In genomic region chr1:156408004-156408403, GRCm38 (mm10) we compare ENCODE assay signal across 14 mouse cellular contexts. TPM values are rescaled to one million over a fixed set of nuclear protein-coding genes. Genes with fewer than 3 reads are reported as not detected.
A peak's percentile ranks its signal among the peaks of the same experiment; 100 is the strongest.
DNase-seq lines count a peak whose midpoint lies in the region; ATAC-seq and TF ChIP-seq lines count a peak whose summit lies in the region.
"Had no signal": no experiment of that assay in that cellular context is flagged by ENCODE, and none has a peak within 500 bp of the region (broad histone marks: within the 10 kb centered on the region; RNA-seq: fewer than 3 reads in every experiment).

No protein-coding gene starts in this region.

- peak overlapping the region in 1 of 2 experiments; percentile 28; a peak in 1 of 4 replicates for H3K4me3 ChIP-seq in MEL (ENCODE audit: control insufficient read depth in 1 of 2, insufficient read depth in 1 of 2, low read depth in 2 of 2, low read length in 2 of 2)
- H3K4me3 ChIP-seq in cerebellum, adult 2 months (replicated peaks; ENCODE audit: insufficient read depth, low read depth, low read length) = no peak overlapping the region
- H3K4me3 ChIP-seq in gastrocnemius, adult 2 months = no peak overlapping the region
- H3K4me3 ChIP-seq: limb, embryonic 13.5 days had no signal

- intact Hi-C loops in gastrocnemius, adult 2 months (cut with DNase I) = no loop called here

- DNase-seq in kidney, postnatal 10 days = peak; percentile 16
- DNase-seq in kidney, postnatal 14 days = no peak
- DNase-seq in MEL (ENCODE audit: low read depth, low spot score) = peak; percentile 61
- DNase-seq in thymus, postnatal 10 days (ENCODE audit: low spot score in 2 of 2) = peak; percentile 72 to 79
- no peak for DNase-seq in cerebellum, adult 2 months
- DNase-seq in layer of hippocampus, adult 18-20 months (ENCODE audit: low spot score in 2 of 2) = no peak
- DNase-seq in gastrocnemius, adult 2 months = no peak
- DNase-seq: embryo, embryonic 11 days; heart, postnatal 14 days; kidney, adult 18-20 months; right cerebral cortex, postnatal 25 days had no signal

- H3K79me2 ChIP-seq in MEL (ENCODE audit: control insufficient read depth, insufficient read depth, low read length, poor library complexity) = no peaks in the 10 kb centered on the region

- peak; percentile 58 for ATAC-seq in inflammation-experienced regulatory T-cells, adult 6 months

- peaks cover 0 to 17% of the 10 kb centered on the region in 2 experiments; a peak in 2 of 4 replicates for H3K36me3 ChIP-seq in MEL (ENCODE audit: control insufficient read depth in 1 of 2, insufficient read depth in 2 of 2, low read length in 2 of 2)
- H3K36me3 ChIP-seq: limb, embryonic 13.5 days had no signal

- peak overlapping the region; percentile 37; the same call in 1 of the 2 replicates for H3K27ac ChIP-seq in MEL (ENCODE audit: control insufficient read depth, low read depth, low read length)
- H3K27ac ChIP-seq in cerebellum, adult 2 months (ENCODE audit: insufficient read depth, low read length) = no peak overlapping the region
- no peak overlapping the region for H3K27ac ChIP-seq in gastrocnemius, adult 2 months
- H3K27ac ChIP-seq: limb, embryonic 13.5 days had no signal

- no peak overlapping the region for H3K9ac ChIP-seq in MEL (ENCODE audit: control insufficient read depth, low read depth, low read length, poor library complexity, severe bottlenecking)
- H3K9ac ChIP-seq: limb, embryonic 13.5 days had no signal

- no peaks in the 10 kb centered on the region for H3K9me3 ChIP-seq in MEL (replicated peaks; ENCODE audit: insufficient read depth, low read length)
- H3K9me3 ChIP-seq: limb, embryonic 13.5 days had no signal

- no peaks in the 10 kb centered on the region for H3K27me3 ChIP-seq in MEL (ENCODE audit: control insufficient read depth in 1 of 2, insufficient read depth in 2 of 2, low read length in 2 of 2)
- no peaks in the 10 kb centered on the region for H3K27me3 ChIP-seq in cerebellum, adult 2 months (ENCODE audit: control insufficient read depth, insufficient read depth, low read length)
- H3K27me3 ChIP-seq: limb, embryonic 13.5 days had no signal

- TF ChIP-seq RAD21 in MEL (IDR thresholded peaks at IDR 0.05; ENCODE audit: low read depth, low read length) = no peak; the same call in 1 of the 2 replicates

- 73% methylated on average over 3 of the region's 3 CpGs for WGBS in cerebellum, adult 2 months

- peak; percentile 60 to 66; a peak in 3 of 4 replicates for TF ChIP-seq EP300 in MEL (IDR thresholded peaks at IDR 0.05; ENCODE audit: low read depth in 1 of 2, low read length in 2 of 2)

- TF ChIP-seq POLR2A in MEL (IDR thresholded peaks at IDR 0.05; ENCODE audit: control insufficient read depth in 1 of 2, insufficient read depth in 1 of 2, low read depth in 1 of 2, low read length in 2 of 2, poor library complexity in 1 of 2) = no peak
- TF ChIP-seq POLR2A in cerebellum, adult 2 months (IDR thresholded peaks at IDR 0.05; ENCODE audit: borderline replicate concordance, insufficient read depth, low read length) = no peak

- peaks cover 13% of the 10 kb centered on the region in 2 experiments for H3K4me1 ChIP-seq in MEL (ENCODE audit: control insufficient read depth in 1 of 2, insufficient read depth in 2 of 2, low read length in 2 of 2)
- H3K4me1 ChIP-seq in cerebellum, adult 2 months (ENCODE audit: control insufficient read depth, insufficient read depth, low read length) = peaks cover 3% of the 10 kb centered on the region; the same call in 1 of the 2 replicates
- H3K4me1 ChIP-seq: limb, embryonic 13.5 days had no signal

- no peak for TF ChIP-seq CTCF in MEL (IDR thresholded peaks at IDR 0.05 in 2 of 3, conservative IDR thresholded peaks at IDR 0.05 in 1 of 3; ENCODE audit: control insufficient read depth in 1 of 3, insufficient read depth in 1 of 3, low read depth in 2 of 3, low read length in 3 of 3, poor library complexity in 1 of 3, severe bottlenecking in 1 of 3)
- no peak for TF ChIP-seq CTCF in cerebellum, adult 2 months (IDR thresholded peaks at IDR 0.05; ENCODE audit: borderline replicate concordance, insufficient read depth, low read depth, low read length)
- TF ChIP-seq CTCF in gastrocnemius, adult 2 months (IDR thresholded peaks at IDR 0.05) = no peak

TF ChIP-seq in MEL, 35 proteins besides CTCF, POLR2A, EP300 and RAD21:
- no peak for TF ChIP-seq NELFE (IDR thresholded peaks at IDR 0.05; ENCODE audit: low read depth, low read length)
- no peak for TF ChIP-seq POLR2AphosphoS5 (IDR thresholded peaks at IDR 0.05; ENCODE audit: borderline replicate concordance, low read depth, low read length)
- peak; percentile 87 for TF ChIP-seq TCF12 (IDR thresholded peaks at IDR 0.05; ENCODE audit: low read depth, low read length)
- TF ChIP-seq HCFC1 (IDR thresholded peaks at IDR 0.05; ENCODE audit: low read depth, low read length) = no peak
- TF ChIP-seq RCOR1 (IDR thresholded peaks at IDR 0.05; ENCODE audit: low read depth, low read length) = 0 out of 2 replicates have a peak, but pooled peaks have one; percentile 37
- TF ChIP-seq USF2 (IDR thresholded peaks at IDR 0.05; ENCODE audit: borderline replicate concordance in 1 of 2, insufficient read depth in 1 of 2, low read depth in 1 of 2, low read length in 2 of 2) = no peak
- no peak for TF ChIP-seq USF1 (IDR thresholded peaks at IDR 0.05; ENCODE audit: low read depth, low read length)
- TF ChIP-seq MYC (IDR thresholded peaks at IDR 0.05; ENCODE audit: low read depth, low read length) = 0 out of 2 replicates have a peak, but pooled peaks have one; percentile 27
- TF ChIP-seq MAFK (IDR thresholded peaks at IDR 0.05; ENCODE audit: borderline replicate concordance, low read depth, low read length) = no peak
- TF ChIP-seq KAT2A (conservative IDR thresholded peaks at IDR 0.05; ENCODE audit: low read depth, low read length) = no peak
- peak; percentile 73 for TF ChIP-seq SIN3A (IDR thresholded peaks at IDR 0.05; ENCODE audit: low read length)
- TF ChIP-seq MXI1 (IDR thresholded peaks at IDR 0.05; ENCODE audit: low read depth, low read length) = peak; percentile 53; the same call in 1 of the 2 replicates
- TF ChIP-seq ETS1 (IDR thresholded peaks at IDR 0.05; ENCODE audit: low read depth, low read length) = peak; percentile 99
- TF ChIP-seq MAX (IDR thresholded peaks at IDR 0.05; ENCODE audit: low read length) = 0 out of 2 replicates have a peak, but pooled peaks have one; percentile 24
- TF ChIP-seq TAL1 (IDR thresholded peaks at IDR 0.05; ENCODE audit: low read length) = peak; percentile 47
- peak; percentile 70 for TF ChIP-seq GATA1 (IDR thresholded peaks at IDR 0.05; ENCODE audit: low read depth, low read length)
- TF ChIP-seq MAZ (IDR thresholded peaks at IDR 0.05; ENCODE audit: low read depth, low read length) = peak; percentile 78; the same call in 1 of the 2 replicates
- 0 out of 2 replicates have a peak, but pooled peaks have one; percentile 37 for TF ChIP-seq MYB (IDR thresholded peaks at IDR 0.05; ENCODE audit: low read depth, low read length)
- 0 out of 2 replicates have a peak, but pooled peaks have one; percentile 36 for TF ChIP-seq ELF1 (IDR thresholded peaks at IDR 0.05; ENCODE audit: low read depth, low read length)

RNA-seq across cellular contexts. Expression of gene Axdnd1, which starts 13.0 kb away (rescaled TPM):
- 0.07 and 0.08 TPM in 2 replicates for total RNA-seq in MEL (2012; rRNA removed)
- under 1 TPM in 1 of 2 experiments, not detected in 1; 0.29 TPM for polyA plus RNA-seq in MEL (2012; ENCODE audit: insufficient read depth in 1 of 2, insufficient read length in 2 of 2, low read depth in 1 of 2, low replicate concordance in 2 of 2, missing spikeins in 1 of 2)
- polyA plus RNA-seq in inflammation-experienced regulatory T-cells, adult 6 months (2017; shearing (Covaris generic)) = 1 to 10 TPM in 1 of 3 experiments, under 1 TPM in 2; 0.34 to 1.0 (median 0.69) TPM
- 0.33 and 0.38 TPM in 2 replicates for polyA plus RNA-seq in cerebellum, adult 2 months (2012; rRNA removed)
- 1 to 10 TPM in 1 of 2 experiments, under 1 TPM in 1; 0.50 to 1.2 TPM for total RNA-seq in layer of hippocampus, adult 18-20 months (2021)
- not detected for total RNA-seq in gastrocnemius, adult 2 months (2021)
- total RNA-seq: gastrocnemius, adult 18-20 months had no signal

RNA-seq across cellular contexts. Expression of gene Gm2000, which starts 42.2 kb away (rescaled TPM):
- total RNA-seq in MEL (2012; rRNA removed) = 459 and 615 TPM in 2 replicates
- polyA plus RNA-seq in MEL (2012; ENCODE audit: insufficient read depth in 1 of 2, insufficient read length in 2 of 2, low read depth in 1 of 2, low replicate concordance in 2 of 2, missing spikeins in 1 of 2) = 1,000 to 10,000 TPM in 1 of 2 experiments, not detected in 1; 2,505 TPM
- 1,000 to 10,000 TPM; 1,993 to 3,267 (median 2,370) TPM for polyA plus RNA-seq in inflammation-experienced regulatory T-cells, adult 6 months (2017; shearing (Covaris generic))
- polyA plus RNA-seq in cerebellum, adult 2 months (2012; rRNA removed) = 20.7 and 30.4 TPM in 2 replicates
- total RNA-seq in layer of hippocampus, adult 18-20 months (2021) = 100 to 1,000 TPM; 341 to 368 TPM
- total RNA-seq in gastrocnemius, adult 2 months (2021) = 100 to 1,000 TPM; 364 to 454 TPM

Comparison
In these comparisons a context has a peak if more than half of its experiments do, and no peak if none do; other contexts are left out.
1. DNase-seq: peak in kidney, postnatal 10 days (single experiment), MEL (single experiment) and thymus, postnatal 10 days (2 of 2); none in kidney, postnatal 14 days (single experiment), cerebellum, adult 2 months (0 of 2), layer of hippocampus, adult 18-20 months (0 of 2) and gastrocnemius, adult 2 months (single experiment).